Mouse (Mus musculus): ENCODE measurements around the gene Mpg. TPM values are rescaled to one million over a fixed set of nuclear protein-coding genes. Genes with fewer than 3 reads are reported as not detected.

Gene Mpg
- 13.0 and 14.3 TPM in 2 replicates for polyA plus RNA-seq (2012; rRNA removed; ENCODE audit: low replicate concordance)

DNA sequence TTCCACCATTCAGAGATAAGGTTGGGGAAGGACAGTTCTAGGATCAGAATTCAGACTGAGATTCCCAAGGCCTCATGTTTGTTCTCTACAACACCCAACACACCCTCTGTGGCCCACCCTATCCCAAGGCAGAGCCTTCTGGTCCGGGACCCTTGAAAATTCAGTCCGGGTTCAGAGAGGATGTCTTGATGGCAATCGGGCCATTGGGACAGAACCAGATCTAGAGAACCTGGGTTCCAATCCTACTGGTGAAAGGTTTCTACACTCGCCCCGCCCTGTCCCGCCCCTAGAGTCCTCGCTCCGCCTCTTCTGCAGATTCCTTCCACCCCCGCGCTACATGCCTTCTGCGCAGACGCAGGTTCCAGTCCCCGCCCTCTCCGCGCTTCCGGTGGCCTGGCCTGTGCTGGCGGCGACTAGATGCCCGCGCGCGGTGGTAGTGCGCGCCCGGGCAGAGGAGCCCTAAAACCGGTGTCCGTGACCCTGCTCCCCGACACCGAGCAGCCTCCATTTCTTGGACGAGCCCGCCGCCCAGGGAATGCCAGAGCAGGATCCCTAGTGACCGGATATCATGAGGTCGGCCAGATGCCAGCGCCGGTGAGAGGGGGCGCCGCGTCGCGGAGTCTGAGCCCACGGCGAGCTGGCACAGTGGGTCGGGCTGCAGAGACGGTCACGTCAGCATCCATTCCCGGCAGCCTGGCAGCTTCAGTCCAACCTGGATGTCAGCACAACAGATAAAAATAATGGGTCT is at the start of gene Mpg:
TSS of gene Mpg (plus strand) at position 382 of the 748 bp plus-strand sequence.

DNA sequence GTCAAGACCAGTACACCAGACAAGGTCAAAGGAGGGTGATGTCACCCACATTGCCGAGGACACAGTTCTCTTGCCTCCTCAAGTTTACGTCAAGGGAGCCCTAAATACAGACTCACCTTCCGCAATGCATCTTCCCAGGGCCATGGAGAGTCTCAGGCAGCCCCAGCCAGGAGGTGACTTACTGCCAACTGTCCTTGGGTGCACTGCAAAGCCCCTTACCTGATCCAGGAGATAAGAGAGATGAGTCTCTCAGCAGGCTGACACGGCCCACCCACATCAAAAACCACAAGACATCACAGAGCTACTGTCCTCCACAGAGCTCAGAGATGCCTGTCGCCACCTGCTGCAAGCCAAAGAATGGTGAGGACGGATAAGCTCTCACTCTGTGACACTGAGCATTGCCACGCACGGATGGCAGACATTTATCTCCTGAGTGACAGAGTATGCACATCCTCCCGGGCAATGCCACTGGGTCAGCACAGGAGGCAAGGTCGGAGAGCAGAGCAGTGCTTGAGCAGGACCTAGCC is 26.2 kb upstream of the Mpg start, which contains the start of gene Il9r:
TSS of gene Il9r (minus strand) at position 205 of the 527 bp plus-strand sequence.

DNA sequence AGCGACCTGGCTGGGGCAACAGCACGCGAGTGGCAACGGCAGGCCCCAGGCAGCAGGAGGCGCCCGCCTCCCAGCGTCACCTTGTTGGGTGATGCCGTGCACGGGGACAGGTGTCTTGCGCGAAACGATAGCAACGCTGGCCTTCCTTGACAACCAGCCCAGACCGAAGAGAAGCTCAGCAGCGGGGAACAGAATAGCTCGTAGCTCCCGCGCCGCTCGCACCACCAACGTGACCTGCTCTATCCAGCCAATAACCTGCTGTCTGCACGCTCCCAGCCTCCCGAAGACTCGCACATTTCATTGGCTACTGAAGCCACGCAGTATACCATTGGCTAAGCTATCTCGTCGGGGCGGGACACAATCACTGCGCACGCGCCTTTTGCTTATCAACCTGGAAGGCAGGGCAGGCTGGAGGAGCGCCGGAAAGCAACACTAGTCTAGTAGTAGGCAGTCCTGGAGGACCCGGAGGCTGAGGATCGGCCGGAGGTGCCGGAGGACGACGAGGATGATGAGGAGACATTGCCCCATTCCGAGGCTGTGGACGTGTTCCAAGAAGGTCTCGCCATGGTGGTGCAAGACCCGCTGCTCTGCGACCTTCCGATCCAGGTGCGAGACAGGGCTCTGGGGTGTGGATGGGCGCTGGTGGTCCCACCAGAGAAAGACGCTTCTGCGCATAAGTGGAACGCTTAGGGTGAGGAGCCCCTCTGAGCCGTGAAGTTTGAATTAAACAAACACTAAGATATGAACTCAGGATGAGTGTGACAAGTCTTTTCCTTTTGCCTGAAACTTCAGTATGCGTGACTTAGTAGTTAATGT is 21.0 kb upstream of the Mpg start, which contains the start of gene Snrnp25:
TSS of gene Snrnp25 (plus strand) at position 358 of the 816 bp plus-strand sequence.

DNA sequence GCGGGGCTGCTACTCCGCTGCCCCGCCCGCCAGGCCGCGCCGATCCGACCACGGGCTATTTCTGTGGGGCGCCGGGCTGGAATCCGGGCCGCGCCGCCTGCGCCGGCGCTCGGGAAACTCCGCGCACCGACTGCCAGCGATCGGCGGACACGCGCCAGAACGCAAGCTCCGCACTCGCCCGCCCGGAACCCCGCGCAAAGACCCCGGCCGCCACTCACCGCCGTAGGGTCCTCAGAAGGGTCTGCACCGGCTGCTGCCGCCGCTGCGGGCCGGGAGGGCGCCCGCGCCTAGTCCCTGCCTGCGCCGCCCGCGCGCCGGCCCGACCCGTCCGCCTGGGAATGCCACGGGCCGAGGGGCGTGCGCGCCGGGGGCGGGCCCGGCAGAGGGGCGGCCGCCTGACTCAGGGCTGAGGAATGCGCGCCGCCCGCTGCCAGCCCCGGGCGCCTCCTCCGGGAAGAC is 4.3 kb upstream of the Mpg start, which contains the start of gene Rhbdf1:
TSS of gene Rhbdf1 (minus strand) at position 350 of the 459 bp plus-strand sequence.

GRCm38 (mm10) chr11:32267188-32267884 is 41.0 kb downstream of the Mpg start, which contains the start of gene Nprl3:
Gene Nprl3 (minus strand): TSS chr11:32267707.

GRCm38 (mm10) chr11:32276347-32276746 is 50.0 kb downstream of the Mpg start, which contains the start of gene Hba-x:
Gene Hba-x (plus strand): TSS chr11:32276400.

Other genes starting within 250 kb of the Mpg start
- 11.4 and 17.0 TPM in 2 replicates for gene Nsg2, start 226.0 kb upstream of the Mpg start, polyA plus RNA-seq (2012; rRNA removed; ENCODE audit: low replicate concordance)
- gene Il9r, start 26.2 kb upstream of the Mpg start, polyA plus RNA-seq (2012; rRNA removed; ENCODE audit: low replicate concordance): 7.4 and 12.7 TPM in 2 replicates
- 13.1 and 14.8 TPM in 2 replicates for gene Snrnp25, start 21.1 kb upstream of the Mpg start, polyA plus RNA-seq (2012; rRNA removed; ENCODE audit: low replicate concordance)
- 216 and 224 TPM in 2 replicates for gene Rhbdf1, start 4.2 kb upstream of the Mpg start, polyA plus RNA-seq (2012; rRNA removed; ENCODE audit: low replicate concordance)
- gene Nprl3, start 41.2 kb downstream of the Mpg start, polyA plus RNA-seq (2012; rRNA removed; ENCODE audit: low replicate concordance): 111 and 129 TPM in 2 replicates
- gene Hba-x, start 49.9 kb downstream of the Mpg start, polyA plus RNA-seq (2012; rRNA removed; ENCODE audit: low replicate concordance): not detected in 2 replicates
- gene Hba-a1, start 57.0 kb downstream of the Mpg start, polyA plus RNA-seq (2012; rRNA removed; ENCODE audit: low replicate concordance): 588 and 1,816 TPM in 2 replicates
- gene Hbq1b, start 60.5 kb downstream of the Mpg start, polyA plus RNA-seq (2012; rRNA removed; ENCODE audit: low replicate concordance): not detected in 2 replicates
- 968 and 1,887 TPM in 2 replicates for gene Hba-a2, start 70.0 kb downstream of the Mpg start, polyA plus RNA-seq (2012; rRNA removed; ENCODE audit: low replicate concordance)
- gene Hbq1a, start 73.6 kb downstream of the Mpg start, polyA plus RNA-seq (2012; rRNA removed; ENCODE audit: low replicate concordance): 0.27 TPM in 1 of 2 replicates, not detected in the other
- 23.7 and 34.8 TPM in 2 replicates for gene Sh3pxd2b, start 121.3 kb downstream of the Mpg start, polyA plus RNA-seq (2012; rRNA removed; ENCODE audit: low replicate concordance)
- 10.6 and 13.1 TPM in 2 replicates for gene Ubtd2, start 228.9 kb downstream of the Mpg start, polyA plus RNA-seq (2012; rRNA removed; ENCODE audit: low replicate concordance)